Mouse (Mus musculus) inflammation-experienced regulatory T-cells, adult 6 months (primary cell): ENCODE data around the gene Lrrc47. TPM values are rescaled to one million over a fixed set of nuclear protein-coding genes. Genes with fewer than 3 reads are reported as not detected.

Source experiments
- ATAC-seq: one replicate; pipeline ENCODE4 v1.8.0; 2017
- polyA plus RNA-seq, 3 experiments: library from polyadenylated mRNA; unstranded; fragments of 100-300 nt; shearing (Covaris generic); gene quantifications; one replicate each; pipeline ENCODE4 v1.2.1; 2017

Gene Lrrc47
- 1 to 10 TPM; 4.8 to 6.2 (median 6.2) TPM for polyA plus RNA-seq

GRCm38 (mm10) chr4:154011646-154012089, at the start of gene Lrrc47:
Gene Lrrc47, plus strand, starts transcription at chr4:154011731.
- peak; percentile 91 for ATAC-seq

DNA sequence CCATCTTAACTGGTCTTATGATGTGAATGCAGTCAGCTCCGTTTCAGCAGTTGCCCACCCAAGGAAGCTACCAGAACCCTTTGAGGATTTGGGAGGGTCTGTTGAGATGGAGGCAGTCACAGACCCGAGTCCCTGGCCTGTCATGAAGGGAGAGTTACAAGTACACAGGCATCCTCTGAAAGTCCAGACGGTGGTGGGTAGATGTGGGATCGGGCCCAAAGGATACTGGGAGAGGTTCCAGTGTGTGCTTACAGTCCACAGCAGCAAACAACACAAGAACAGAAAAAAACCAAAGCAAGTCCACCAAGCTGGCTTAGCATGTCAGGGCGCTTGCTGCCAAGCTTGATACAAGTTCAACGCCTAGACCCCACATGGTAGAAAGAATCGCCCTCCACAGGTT, 48.9 kb upstream of the Lrrc47 start:
- no peak for ATAC-seq

GRCm38 (mm10) chr4:153966651-153967050, 44.9 kb upstream of the Lrrc47 start:
- ATAC-seq: no peak

DNA sequence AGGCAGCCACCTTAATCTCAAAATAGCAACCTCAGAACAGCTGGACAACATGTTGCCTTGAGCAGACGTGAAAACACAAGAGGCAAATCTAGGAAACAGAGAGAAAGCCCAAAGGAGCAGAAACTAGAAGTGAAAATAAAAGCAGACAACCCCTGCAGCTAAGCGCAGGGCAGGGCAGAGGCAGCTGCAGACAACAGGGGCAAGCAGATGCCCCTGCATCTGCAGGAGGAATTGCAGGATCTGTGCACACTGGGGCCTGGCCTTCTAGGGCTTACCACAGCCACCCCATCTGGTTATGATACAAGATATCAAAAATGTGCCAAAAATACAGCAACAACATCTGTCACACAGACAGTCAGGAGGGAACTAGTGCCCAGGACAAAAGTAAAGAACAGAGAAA, 44.0 kb upstream of the Lrrc47 start:
- no peak for ATAC-seq

- no peak for ATAC-seq
Measured at GRCm38 (mm10) chr4:153968063-153968462, 43.5 kb upstream of the Lrrc47 start.

DNA sequence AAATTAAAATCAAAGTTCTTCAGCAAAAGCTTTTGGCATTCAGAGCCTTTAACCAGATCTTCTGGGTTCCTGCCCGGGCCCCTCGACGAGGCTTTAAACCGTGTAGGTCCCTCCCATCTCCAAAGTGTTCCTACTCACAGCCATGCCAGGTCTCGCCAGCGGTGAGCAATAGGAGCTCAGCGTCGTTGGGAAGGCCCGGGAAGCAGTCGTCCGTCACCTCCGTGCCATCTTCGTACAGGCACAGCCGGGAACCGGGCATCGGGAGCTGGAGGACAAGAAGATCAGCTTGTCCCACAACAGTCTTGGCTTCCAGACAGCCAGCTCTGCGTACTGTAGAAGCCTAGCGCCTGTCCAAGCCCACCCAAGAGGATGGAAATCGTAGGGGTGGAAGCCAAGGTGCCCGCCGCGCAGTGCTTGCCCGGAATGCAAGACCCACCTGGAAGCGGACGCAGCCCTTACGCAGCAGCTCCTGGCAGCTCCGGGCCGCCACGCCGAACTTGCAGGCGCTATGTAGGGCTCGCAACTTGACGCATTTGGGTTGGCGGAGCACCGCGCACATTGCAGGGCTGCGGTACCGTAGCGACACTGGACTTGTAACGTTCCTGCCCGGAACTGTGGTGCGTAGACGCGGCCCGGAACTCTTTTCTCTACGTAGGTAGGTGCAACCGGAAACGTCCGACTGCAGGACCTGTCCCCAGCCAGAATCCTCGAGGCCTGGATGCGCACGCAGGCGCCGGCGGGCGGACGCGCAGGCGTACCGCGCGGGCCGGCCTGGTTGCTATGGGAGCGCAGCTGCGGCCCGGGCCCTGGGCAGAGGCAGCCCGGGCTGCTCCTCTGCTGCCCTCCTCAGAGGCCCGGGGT, 36.9 kb upstream of the Lrrc47 start, which contains the start of the genes Dffb and Cep104:
Gene Dffb, minus strand, starts transcription at position 696 of the 861 bp plus-strand sequence.
Gene Cep104, plus strand, starts transcription at position 764 of the 861 bp plus-strand sequence.
- peak; percentile 93 for ATAC-seq

DNA sequence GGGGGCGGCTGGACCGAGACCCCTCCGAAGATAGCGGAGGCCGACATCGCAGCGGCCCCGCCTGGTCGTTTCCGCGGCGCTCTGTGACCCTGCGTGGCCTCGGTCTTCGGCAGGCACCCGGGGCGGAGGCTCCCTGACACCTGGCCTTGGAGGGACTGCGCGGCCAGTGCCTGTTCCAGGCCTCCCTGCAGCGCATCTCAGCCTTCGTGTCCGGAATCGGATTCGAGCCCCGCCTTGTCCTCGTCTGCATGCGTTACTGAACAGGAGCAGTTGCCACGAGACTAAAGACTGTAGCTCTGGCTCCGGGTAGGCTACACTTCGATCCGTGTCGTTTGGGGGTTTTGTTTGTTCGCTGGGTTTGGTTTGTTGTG, 36.3 kb upstream of the Lrrc47 start:
- peak; percentile 36 for ATAC-seq

DNA sequence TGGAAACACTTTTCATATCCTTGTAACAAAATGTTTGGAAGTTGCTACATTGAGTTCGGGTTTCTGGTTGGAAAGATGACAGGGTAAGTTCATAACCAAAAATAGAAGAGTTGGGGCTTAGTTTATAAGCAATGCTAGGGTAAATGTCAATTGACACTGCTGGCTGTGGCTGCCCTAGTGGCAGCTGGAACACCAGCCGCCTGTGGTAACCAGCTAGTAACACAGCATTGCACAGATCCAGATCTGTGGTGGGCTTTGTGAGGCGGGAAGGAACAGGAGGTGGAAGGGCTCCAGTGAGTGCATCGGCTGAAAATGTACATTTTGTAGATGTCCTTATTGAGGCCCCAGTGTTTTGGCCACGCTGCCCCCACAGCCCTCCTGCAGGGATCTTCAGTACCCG, 35.8 kb upstream of the Lrrc47 start:
- ATAC-seq: no peak

DNA sequence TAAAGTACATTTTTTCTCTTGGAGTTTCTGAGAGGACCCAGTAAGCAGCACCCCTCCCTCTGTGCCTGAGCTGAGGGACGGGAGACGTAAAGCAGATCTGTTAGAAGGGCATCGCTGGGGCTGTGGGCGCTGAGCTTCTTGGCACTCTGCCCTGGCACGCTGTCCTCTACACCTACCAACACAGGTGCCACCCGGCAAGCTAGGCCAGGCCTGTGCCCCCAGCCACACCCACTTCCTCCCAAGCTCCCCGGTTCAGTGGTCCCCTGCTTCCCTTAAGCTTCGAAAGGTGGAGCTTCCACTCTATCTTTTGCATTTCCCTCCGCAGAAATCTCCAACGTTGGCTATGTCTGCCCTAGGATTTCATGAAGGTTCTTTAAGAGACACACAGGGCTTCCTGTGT, 32.3 kb upstream of the Lrrc47 start:
- no peak for ATAC-seq

DNA sequence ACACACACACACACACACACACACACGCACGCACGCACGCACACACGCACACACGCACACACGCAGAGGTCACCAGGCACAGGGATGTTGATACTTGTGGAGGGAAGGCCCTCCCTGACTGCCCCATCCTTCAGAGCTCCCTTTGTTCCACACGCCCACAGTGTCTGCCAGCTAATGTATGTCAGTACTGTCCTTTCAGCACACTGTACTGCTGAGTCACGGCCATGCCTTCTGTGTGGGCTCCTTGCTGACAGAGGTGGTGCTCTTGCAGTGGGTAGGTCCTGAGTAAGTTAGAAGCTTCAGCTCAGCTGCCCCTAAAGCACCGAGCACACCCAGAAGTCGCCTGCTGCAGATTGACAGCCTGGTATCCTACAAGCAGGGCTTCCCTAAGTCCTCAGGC, 31.1 kb upstream of the Lrrc47 start:
- no peak for ATAC-seq

DNA sequence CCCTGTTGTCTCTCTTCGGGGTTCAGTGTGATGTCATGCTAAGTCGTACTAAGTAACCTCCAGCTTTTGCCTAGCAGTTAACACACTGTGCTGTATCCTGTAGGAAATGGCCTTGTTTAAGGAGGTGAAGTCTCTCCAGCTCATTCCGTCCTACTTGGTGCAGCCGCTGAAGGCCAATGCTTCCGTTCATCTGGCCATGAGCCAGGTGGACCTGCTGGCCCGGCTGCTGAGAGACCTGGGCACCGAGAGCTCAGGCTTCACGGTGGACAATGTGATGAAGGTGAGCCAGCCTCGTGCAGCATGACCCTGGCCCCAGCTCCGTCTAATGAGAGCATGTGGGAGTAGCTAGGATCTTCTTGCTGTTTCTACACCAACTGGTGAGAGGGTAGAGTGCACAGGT, 18.8 kb upstream of the Lrrc47 start:
- ATAC-seq: no peak

- ATAC-seq: no peak
Measured at GRCm38 (mm10) chr4:153993505-153993904, 18.0 kb upstream of the Lrrc47 start.

- no peak for ATAC-seq
Measured at GRCm38 (mm10) chr4:154005488-154005887, 6.0 kb upstream of the Lrrc47 start.

GRCm38 (mm10) chr4:154006264-154006663, 5.3 kb upstream of the Lrrc47 start:
- no peak for ATAC-seq

- ATAC-seq: no peak
Measured at GRCm38 (mm10) chr4:154007759-154008158, 3.8 kb upstream of the Lrrc47 start.

DNA sequence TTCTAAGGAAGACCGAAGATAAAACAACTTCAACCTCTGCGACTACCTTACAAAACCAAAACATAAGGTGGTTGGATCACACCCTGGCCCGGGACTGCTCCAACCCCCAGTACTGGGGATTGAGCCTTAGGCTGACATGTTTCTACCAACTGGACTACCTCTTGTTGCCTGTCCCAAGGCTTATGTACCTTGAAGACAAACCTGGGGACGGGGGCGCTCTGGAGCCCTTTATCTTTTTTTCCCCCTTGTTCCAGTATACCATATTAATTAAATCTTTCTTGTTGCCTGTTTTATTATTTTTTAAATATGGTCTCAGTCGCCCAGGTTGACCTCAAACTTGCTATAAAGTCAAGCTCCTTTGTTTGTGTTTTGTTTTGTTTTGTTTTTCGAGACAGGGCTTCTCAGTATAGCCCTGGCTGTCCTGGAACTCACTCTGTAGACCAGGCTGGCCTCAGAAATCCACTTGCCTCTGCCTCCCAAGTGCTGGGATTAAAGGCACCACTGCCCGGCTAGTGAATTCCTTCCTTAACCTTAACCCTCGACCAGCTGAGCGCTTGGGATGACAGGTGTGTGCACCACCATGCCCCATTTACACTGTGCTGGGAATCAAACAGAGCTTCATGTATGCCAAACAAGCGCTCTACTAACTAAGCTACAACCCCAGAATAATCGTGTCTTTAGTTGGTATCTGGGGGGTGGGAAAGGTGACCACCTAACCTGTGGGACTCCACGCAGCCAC, 455 bp upstream of the Lrrc47 start:
- peak; percentile 65 for ATAC-seq

DNA sequence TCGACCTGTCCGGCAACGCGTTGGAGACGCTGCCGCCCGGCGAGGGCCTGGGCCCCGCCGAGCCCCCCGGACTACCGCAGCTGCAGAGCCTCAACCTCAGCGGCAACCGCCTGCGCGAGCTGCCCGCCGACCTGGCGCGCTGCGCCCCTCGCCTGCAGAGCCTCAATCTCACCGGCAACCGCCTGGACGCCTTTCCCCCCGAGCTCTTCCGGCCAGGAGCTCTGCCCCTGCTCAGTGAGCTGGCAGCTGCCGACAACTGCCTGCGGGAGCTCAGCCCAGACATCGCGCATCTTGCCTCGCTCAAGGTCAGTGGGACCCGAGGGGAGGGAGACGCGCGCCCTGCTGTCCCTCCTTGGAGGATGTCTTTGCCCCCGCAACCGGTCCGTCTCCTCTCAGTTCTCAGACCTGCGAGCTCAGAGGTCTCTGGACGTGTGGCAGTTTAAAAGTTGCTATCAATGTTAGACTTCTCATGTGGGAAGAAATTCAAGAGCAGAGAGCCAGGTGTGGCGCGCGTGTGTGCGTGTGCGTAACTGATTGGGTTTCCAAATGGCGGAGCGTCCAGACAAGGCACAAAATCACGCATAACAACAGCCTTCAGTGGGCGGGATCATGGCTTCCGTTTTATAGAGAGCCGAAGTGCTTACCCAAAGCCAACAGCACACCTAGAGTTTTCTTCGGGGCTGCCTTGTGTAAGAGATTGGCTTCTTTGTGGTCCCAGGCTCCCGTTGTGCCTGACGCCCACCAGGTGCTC, 776 bp downstream of the Lrrc47 start:
- ATAC-seq: peak; percentile 19

DNA sequence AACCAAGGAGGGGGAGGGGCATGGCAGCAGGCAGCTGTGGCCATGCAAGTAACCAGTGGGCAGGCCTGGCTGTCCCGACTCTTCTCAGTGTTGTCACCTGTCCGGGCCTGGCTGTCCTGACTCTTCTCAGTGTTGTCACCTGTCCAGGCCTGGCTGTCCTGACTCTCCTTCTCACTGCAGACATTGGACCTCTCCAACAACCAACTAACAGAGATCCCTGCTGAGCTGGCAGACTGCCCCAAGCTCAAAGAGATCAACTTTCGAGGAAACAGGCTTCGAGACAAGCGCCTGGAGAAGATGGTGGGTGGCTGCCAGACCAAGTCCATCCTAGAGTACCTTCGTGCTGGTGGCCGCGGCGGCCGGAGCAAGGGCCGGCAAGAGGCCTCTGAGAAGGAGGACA, 3.9 kb downstream of the Lrrc47 start:
- ATAC-seq: no peak

DNA sequence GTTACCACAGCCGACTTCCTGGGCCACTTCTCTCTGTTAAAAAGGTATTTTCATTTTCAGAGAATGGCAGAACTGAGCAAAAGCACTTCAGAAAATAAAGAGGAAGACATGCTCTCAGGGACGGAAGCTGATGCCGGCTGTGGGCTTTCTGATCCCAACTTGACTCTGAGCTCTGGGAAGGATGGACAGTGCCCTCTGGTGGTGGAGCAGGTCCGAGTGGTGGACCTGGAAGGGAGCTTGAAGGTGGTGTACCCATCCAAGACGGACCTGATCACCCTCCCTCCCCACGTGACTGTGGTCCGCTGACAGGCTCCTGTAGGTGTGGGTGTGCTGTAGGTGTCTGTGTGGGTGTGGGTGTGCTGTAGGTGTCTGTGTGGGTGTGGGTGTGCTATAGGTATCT, 8.0 kb downstream of the Lrrc47 start:
- no peak for ATAC-seq

DNA sequence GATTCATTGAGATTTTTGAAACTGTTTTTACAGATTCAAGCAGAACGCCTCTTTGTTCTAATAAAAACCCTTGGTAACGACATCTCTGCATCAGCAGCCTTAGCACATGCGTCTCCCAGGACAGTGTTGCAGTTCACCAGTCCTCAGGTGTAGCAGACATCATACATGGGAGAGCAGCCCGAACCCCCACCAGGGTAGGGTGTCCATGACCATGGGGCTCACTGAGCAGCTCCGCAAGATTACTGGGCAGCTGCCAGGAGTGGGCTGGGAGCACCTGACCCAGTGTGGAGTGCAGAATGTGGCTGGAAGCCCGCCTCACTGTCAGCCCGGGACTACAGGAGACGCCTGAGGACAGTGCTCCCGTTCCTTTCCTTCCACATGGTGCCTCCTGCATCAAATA, 9.9 kb downstream of the Lrrc47 start:
- no peak for ATAC-seq

- ATAC-seq: no peak
Measured at GRCm38 (mm10) chr4:154022407-154022806, 10.9 kb downstream of the Lrrc47 start.

DNA sequence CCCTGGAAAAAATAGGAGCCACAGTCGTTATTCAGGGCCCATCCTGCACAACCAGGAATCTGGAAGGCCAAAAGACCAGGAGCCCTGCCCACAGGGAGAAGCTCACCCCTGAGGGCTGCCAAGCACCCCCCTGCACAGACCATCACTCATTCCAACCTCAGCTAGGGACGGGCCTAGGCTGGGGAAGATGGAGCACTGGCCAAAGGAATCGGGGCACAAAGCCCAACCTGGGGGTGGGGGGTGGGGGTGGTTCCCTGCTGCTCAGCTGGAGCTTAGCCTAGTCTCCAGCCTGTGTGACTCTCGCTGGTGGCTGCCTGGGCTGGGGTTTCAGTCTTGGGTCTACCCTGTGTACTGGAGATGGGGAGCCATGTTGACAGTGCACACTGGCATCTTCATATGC, 11.3 kb downstream of the Lrrc47 start:
- ATAC-seq: no peak
